Mouse (Mus musculus) ovary, adult 18-20 months (tissue): ENCODE measurements around the gene Olfr625-ps1.
"Not testable (repeated sequence)": the region's sequence is repeated elsewhere in the genome, so short reads cannot be mapped to it uniquely, and the experiment has no call there.

Experiments
- DNase-seq: peaks from one replicate; pipeline ENCODE4 v3.0.0; 2022; ENCODE audit warnings: low spot score, mixed read lengths

The Olfr625-ps1 gene

GRCm38 (mm10) chr7:103682420-103682819 is at the start of gene Olfr625-ps1:
TSS of gene Olfr625-ps1 (plus strand) at chr7:103682720.
- DNase-seq: no peak

DNA sequence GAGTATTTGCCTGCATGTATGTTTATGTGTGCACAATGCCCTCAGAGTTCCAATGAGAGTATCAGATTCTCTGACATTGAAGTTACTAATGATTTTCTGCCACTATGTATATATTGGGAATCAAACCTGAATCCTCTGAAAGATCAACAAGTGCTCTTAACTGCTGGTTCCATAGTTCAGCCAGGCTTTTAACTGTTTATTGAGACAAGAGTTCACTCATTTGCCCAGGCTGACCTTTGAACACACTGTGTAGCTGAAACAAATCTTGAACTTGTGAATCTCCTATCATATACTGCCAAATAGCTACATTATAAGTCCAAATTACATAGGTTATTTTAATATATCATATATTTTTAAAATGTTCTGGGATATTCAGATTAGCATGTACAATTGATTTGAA is 45.7 kb upstream of the Olfr625-ps1 start:
- no peak for DNase-seq

DNA sequence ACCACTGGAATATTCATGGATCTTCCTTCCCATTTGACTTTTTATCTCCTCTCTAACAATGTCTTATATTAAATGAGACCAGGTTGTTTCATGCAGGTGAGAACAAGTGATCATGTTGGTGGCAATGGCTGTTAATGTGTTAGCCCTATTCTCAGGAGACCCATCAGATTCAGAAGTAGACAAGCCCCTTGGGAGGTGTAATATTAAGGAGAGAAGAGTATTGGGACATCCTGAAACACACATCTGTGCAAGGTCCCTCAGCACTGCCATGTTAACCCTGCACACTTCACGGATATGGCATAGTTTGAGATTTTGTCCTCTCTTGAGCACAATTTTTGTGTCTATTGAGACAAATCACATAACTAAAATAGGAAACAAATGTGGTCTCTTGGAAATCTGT is 39.9 kb upstream of the Olfr625-ps1 start, which contains the start of gene Olfr622:
TSS of gene Olfr622 (minus strand) at position 101 of the 400 bp plus-strand sequence.
- no peak for DNase-seq

DNA sequence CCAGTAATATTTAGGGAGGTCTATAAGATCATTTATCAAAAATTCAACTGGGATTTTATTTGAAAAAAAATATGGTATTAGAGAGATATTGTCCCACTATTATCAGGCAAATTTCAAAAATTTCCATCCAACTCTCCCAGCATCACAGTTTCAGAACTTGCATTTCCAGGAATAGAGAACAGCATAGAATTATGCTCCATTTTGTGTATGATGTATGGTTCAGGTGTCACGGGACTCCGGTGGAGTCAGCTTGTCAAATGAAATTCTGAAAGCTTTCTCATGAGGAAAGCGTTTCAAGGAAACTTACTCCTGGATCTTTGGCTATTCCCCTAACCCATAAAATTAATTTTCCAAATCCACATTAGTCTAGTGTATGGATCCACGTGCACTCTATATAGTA is 38.5 kb upstream of the Olfr625-ps1 start:
- no peak for DNase-seq

DNA sequence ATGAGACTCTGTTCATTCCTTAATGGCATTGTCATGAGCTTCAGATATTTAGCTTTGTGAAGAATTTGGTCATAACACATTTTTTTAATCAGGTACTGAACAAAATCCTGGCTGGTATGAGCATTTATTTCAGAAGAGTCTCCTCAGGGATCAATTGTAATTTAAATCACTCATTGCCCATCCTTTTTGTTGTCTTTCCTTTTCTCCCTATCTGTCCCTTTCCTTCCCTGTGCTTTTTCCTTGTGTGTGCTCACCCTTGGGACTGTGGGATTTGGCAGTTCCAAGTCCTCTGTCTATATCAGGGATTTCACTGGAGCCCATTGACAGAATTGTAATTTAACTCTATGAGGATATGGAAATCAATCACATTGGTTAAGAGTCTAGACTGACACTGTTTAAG is 18.9 kb upstream of the Olfr625-ps1 start, which contains the start of gene Olfr623:
TSS of gene Olfr623 (minus strand) at position 101 of the 400 bp plus-strand sequence.
- no peak for DNase-seq

GRCm38 (mm10) chr7:103671091-103671490 is 11.4 kb upstream of the Olfr625-ps1 start, which contains the start of gene Olfr624:
TSS of gene Olfr624 (minus strand) at chr7:103671191.
- no peak for DNase-seq

DNA sequence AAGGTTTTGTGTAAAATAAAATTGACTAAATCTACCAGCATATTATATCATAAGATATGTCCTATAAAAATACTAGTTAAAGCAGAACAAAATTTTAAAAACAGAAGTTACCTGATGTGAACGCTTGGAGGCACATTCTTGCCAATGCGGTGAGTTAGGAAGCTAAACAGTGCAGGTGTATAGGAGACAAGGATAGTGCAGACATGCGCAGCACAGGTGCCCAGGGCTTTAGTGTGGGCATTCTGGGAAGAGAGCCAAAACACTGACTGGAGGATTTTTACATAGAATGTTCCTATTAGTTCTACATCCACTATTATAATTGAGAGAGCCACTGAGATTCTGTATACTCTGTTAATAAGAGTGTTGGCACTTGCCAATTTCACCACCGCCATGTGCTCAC is 16.9 kb downstream of the Olfr625-ps1 start:
- DNase-seq: no peak

DNA sequence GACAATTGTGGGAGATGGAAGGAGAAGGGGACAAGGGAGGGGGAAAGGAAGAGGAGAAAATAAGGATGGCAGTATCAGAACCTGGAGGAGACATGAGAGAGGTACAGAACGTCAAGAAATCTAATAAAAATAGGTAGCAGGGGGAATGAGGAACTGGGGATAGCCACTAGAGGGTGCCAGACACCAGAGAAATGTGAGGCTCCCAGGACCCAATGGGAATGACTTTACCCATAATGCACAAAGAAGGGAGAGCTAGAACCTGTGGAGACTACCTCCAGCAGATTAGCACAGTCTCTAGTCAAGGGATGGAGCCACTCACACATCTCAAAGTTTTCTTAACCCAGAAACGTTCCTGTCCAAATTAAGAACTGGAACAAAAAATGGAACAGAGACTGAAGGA is 29.5 kb downstream of the Olfr625-ps1 start:
- no peak for DNase-seq

DNA sequence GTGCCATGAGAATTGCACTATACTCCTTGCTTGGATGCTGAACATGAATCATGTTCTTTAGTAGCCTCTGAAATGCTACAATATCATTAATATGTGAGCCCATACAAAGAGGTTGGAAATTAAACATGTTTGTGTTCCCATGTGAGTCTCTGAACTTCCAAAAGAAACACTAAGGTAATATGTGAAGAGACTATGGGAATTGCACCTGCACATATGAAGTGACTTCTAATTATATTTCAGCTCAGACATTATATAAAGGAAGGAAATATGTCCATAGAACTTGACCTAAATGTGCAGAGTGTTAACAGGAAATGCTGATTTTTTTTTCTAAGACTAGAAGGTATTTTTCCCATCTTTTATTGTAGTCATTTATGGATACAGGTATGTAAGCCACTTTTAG is 31.9 kb downstream of the Olfr625-ps1 start, which contains the start of gene Olfr243:
TSS of gene Olfr243 (plus strand) at position 301 of the 400 bp plus-strand sequence.
- DNase-seq: no peak

- DNase-seq: not testable (repeated sequence)
Measured at GRCm38 (mm10) chr7:103716398-103716797, 33.9 kb downstream of the Olfr625-ps1 start.

DNA sequence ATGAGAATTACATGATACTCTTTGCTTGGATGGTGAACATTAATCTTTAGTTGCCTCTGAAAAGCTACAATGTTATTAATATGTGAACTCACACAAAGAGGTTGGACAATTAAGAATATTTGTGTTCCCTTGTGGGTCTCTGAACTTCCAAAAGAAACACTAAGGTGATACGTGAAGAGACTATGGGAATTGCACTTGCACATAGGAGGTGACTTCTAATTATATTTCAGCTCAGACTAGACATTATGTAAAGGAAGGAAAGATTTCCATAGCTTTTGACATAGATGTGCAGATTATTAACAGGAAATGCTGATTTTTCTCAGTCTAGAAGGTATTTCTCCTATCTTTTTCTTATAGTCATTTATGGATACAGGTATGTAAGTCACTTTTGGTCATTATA is 47.6 kb downstream of the Olfr625-ps1 start, which contains the start of gene Olfr628:
TSS of gene Olfr628 (plus strand) at position 301 of the 400 bp plus-strand sequence.
- no peak for DNase-seq
